Mouse (Mus musculus) hindbrain, embryonic 16.5 days (tissue): ENCODE data around the gene Mc3r. TPM values are rescaled to one million over a fixed set of nuclear protein-coding genes. Genes with fewer than 3 reads are reported as not detected.

Source experiments
- ATAC-seq: fragments of 200-750 bp; cut with Nextera tagmentation; 2 replicates; pipeline ENCODE4 v1.8.0; 2017; ENCODE audit warnings: moderate TSS enrichment, moderate library complexity
- H3K27ac ChIP-seq: fragments of 300-500 bp; sonication (generic); 2 replicates; pipeline ENCODE4 v1.5.1; 2014; ENCODE audit warnings: low read depth, mild to moderate bottlenecking, control low read depth, low read length, moderate library complexity
- H3K27me3 ChIP-seq: fragments of 300-500 bp; sonication (generic); replicated peaks from 2 replicates; pipeline ENCODE4 v1.6.1; 2014; ENCODE audit warnings: low read length; ENCODE audit not compliant: control insufficient read depth, insufficient read depth
- H3K36me3 ChIP-seq: fragments of 300-500 bp; sonication (generic); 2 replicates; pipeline ENCODE4 v1.6.1; 2014; ENCODE audit warnings: mild to moderate bottlenecking, low read length, moderate library complexity, mixed read lengths; ENCODE audit not compliant: control insufficient read depth, insufficient read depth
- H3K4me1 ChIP-seq: fragments of 300-500 bp; sonication (generic); 2 replicates; pipeline ENCODE4 v1.6.1; 2014; ENCODE audit warnings: low read depth, low read length; ENCODE audit not compliant: control insufficient read depth, insufficient read depth
- H3K4me2 ChIP-seq: fragments of 300-500 bp; sonication (generic); 2 replicates; pipeline ENCODE4 v1.6.1; 2014; ENCODE audit warnings: mild to moderate bottlenecking, low read length, control low read depth, moderate library complexity
- H3K4me3 ChIP-seq: fragments of 300-500 bp; sonication (generic); 2 replicates; pipeline ENCODE4 v1.5.1; 2014; ENCODE audit warnings: mild to moderate bottlenecking, low read length, control low read depth, moderate library complexity
- H3K9ac ChIP-seq: fragments of 300-500 bp; sonication (generic); 2 replicates; pipeline ENCODE4 v1.6.1; 2014; ENCODE audit warnings: low read depth, mild to moderate bottlenecking, control low read depth, low read length, moderate library complexity
- H3K9me3 ChIP-seq: fragments of 300-500 bp; sonication (generic); 2 replicates; pipeline ENCODE4 v1.6.1; 2014; ENCODE audit warnings: mild to moderate bottlenecking, low read length, moderate library complexity; ENCODE audit not compliant: control insufficient read depth
- WGBS: fragments of 180-500 bp; shearing (Covaris S2); extraction: QIAGEN DNeasy Blood & Tissue Kit; methylation state at CpG from one replicate; pipeline ENCODE4 v1.1.7; 2014; 5-methylcytosine and 5-hydroxymethylcytosine counted together
- polyA plus RNA-seq: library from polyadenylated mRNA; unstranded; fragments of >200 nt; fragmentation: Nextera tagmentation; extraction: Ambion mirVana; gene quantifications from 2 replicates; pipeline ENCODE4 v1.2.1, GENCODE M21; 2015

Gene Mc3r
- polyA plus RNA-seq = 0.11 and 0.19 TPM in 2 replicates

DNA sequence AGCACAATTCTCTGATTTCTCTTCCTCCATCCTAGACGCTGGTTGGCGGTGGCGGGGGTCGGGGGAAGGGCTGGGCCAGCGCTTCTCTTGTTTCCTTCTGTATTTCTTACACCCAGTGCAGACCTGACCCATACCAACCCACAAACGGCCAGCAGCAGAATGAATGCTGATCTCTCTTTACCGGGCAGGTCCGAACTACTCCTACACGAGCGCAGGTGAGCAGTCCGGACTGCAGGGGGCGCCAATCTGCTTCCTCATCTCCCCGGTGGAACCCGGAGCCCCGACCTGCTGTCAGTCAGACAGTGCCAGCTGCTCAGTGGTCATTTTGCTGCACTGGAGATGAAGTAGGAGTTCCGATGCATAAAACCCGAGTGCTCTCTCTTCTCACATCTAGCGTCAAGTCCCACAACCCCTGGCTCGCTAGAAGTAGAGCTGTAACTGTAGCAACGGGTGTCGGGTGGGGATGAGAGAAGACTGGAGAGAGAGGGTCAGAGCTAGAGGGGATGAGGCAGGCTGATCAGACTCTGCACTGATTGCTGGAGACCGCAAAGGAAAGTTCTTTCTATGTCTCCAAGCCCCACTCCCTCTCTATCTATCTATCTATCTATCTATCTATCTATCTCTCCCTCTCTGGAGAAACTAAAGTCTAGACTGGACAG is at the start of gene Mc3r:
Gene Mc3r, plus strand, starts transcription at position 387 of the 659 bp plus-strand sequence.
- H3K4me3 ChIP-seq = peak within 1 kb of the TSS; percentile 17
- 9% methylated on average over 22 of the region's 22 CpGs for WGBS
- peak within 1 kb of the TSS; percentile 30; the same call in 1 of the 2 replicates for H3K9ac ChIP-seq
- H3K27ac ChIP-seq = no peak within 1 kb of the TSS; the same call in 1 of the 2 replicates
- no peaks in the 10 kb centered on the region for H3K36me3 ChIP-seq
- H3K4me2 ChIP-seq = peak within 1 kb of the TSS; percentile 46
- ATAC-seq = peak; percentile 82
- peaks cover 5% of the 10 kb centered on the region; the same call in 1 of the 2 replicates for H3K4me1 ChIP-seq
- no peaks in the 10 kb centered on the region for H3K9me3 ChIP-seq
- 0 out of 2 replicates have a peak, but pooled peaks cover 3% of the 10 kb centered on the region for H3K27me3 ChIP-seq

GRCm38 (mm10) chr2:172201998-172202780 is 46.1 kb upstream of the Mc3r start:
- Histone ChIP-seq H3K36me3 (no peaks in the 10 kb centered on the region), H3K4me3 (no peak overlapping the region), H3K9ac (no peak overlapping the region), H3K4me2 (no peak overlapping the region), H3K27ac (no peak overlapping the region), H3K9me3 (no peaks in the 10 kb centered on the region), H3K27me3 (no peaks in the 10 kb centered on the region; the same call in 1 of the 2 replicates), H3K4me1 (no peaks in the 10 kb centered on the region)
- WGBS = 86% methylated on average over 13 of the region's 13 CpGs
- ATAC-seq = no peak

GRCm38 (mm10) chr2:172207003-172207402 is 41.3 kb upstream of the Mc3r start:
- Histone ChIP-seq H3K4me3 (no peak overlapping the region), H3K36me3 (no peaks in the 10 kb centered on the region), H3K27ac (no peak overlapping the region), H3K4me1 (no peaks in the 10 kb centered on the region), H3K9me3 (no peaks in the 10 kb centered on the region), H3K27me3 (no peaks in the 10 kb centered on the region; the same call in 1 of the 2 replicates), H3K9ac (no peak overlapping the region), H3K4me2 (no peak overlapping the region)
- ATAC-seq = peak; percentile 70
- 6% methylated on average over 11 of the region's 11 CpGs for WGBS

- no peak overlapping the region for H3K4me3 ChIP-seq
- no peak overlapping the region for H3K27ac ChIP-seq
- H3K9ac ChIP-seq = no peak overlapping the region
- H3K27me3 ChIP-seq = no peaks in the 10 kb centered on the region; the same call in 1 of the 2 replicates
- H3K4me2 ChIP-seq = no peak overlapping the region
- ATAC-seq = no peak
- no peaks in the 10 kb centered on the region for H3K36me3 ChIP-seq
- no peaks in the 10 kb centered on the region; the same call in 1 of the 2 replicates for H3K4me1 ChIP-seq
- H3K9me3 ChIP-seq = no peaks in the 10 kb centered on the region
- WGBS = 83% methylated on average over 8 of the region's 8 CpGs
Observed at GRCm38 (mm10) chr2:172213480-172213879, 34.8 kb upstream of the Mc3r start.

DNA sequence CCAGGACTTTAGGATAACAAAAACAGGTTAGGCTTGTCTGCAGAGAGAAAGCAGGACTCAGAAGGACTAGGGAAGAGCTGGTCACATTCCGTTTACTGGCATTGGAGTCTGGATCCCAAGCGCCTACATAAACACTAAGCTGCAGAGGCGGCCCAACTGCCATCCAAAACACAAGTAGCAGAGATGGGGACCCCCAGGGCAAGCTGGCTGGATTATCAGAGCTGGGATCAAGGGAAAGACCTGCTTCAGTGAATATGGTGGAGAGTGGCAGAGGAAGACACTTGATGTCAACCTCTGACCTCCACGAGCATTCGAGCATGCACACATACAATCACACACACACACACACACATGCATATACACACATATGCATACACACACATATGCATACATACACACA is 34.0 kb upstream of the Mc3r start:
- Histone ChIP-seq H3K9ac (no peak overlapping the region), H3K27me3 (no peaks in the 10 kb centered on the region; the same call in 1 of the 2 replicates), H3K9me3 (no peaks in the 10 kb centered on the region), H3K36me3 (no peaks in the 10 kb centered on the region), H3K4me1 (no peaks in the 10 kb centered on the region; the same call in 1 of the 2 replicates), H3K27ac (no peak overlapping the region), H3K4me2 (no peak overlapping the region), H3K4me3 (no peak overlapping the region)
- WGBS = 92% methylated on average over 5 of the region's 5 CpGs
- ATAC-seq = no peak

GRCm38 (mm10) chr2:172215508-172216162 is 32.7 kb upstream of the Mc3r start:
- Histone ChIP-seq H3K27me3 (no peaks in the 10 kb centered on the region; the same call in 1 of the 2 replicates), H3K27ac (no peak overlapping the region), H3K9ac (no peak overlapping the region), H3K9me3 (no peaks in the 10 kb centered on the region), H3K4me1 (no peaks in the 10 kb centered on the region; the same call in 1 of the 2 replicates), H3K4me2 (no peak overlapping the region), H3K36me3 (no peaks in the 10 kb centered on the region), H3K4me3 (no peak overlapping the region)
- no peak for ATAC-seq
- 40% methylated on average over 11 of the region's 11 CpGs for WGBS

DNA sequence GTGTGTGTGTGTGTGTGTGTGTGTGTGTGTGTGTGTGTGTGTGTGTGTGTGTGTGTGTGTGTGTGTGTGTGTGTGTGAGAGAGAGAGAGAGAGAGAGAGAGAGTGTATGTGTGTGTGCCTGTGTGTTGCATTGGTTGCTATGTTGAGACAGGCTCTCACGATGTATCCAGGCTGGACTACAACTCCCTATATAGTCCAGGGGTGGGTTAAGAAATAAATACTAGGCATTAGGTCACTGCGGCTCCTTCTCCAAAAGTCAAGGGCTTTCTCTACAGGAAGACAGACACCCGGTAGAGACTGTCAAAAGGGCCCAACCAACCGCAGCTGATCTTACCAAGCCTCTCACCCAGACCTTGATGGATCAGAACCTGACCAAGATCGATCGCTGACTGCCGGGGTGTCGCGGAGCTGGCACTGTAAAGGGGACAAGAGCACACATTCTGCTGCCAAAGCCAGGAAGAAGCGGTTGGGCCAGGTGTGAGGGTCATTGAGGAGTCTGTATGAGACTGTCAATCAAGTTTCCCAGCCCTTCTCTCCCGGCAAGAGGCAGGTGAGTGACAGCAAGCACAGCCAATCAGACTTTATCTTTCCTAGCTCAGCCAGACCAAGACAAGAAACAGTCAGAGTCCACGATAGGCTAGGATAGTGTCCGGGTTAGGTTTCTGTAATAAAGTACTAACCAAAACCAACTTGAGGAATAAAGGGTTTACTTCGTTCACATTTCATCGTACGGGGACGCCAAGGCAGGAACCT is 32.0 kb upstream of the Mc3r start:
- Histone ChIP-seq H3K4me2 (no peak overlapping the region), H3K27ac (no peak overlapping the region), H3K9ac (no peak overlapping the region), H3K9me3 (no peaks in the 10 kb centered on the region), H3K4me1 (no peaks in the 10 kb centered on the region; the same call in 1 of the 2 replicates), H3K4me3 (no peak overlapping the region), H3K27me3 (no peaks in the 10 kb centered on the region; the same call in 1 of the 2 replicates), H3K36me3 (no peaks in the 10 kb centered on the region)
- 70% methylated on average over 17 of the region's 17 CpGs for whole genome bisulfite sequencing
- peak; percentile 54 for ATAC-seq

GRCm38 (mm10) chr2:172217886-172218285 is 30.4 kb upstream of the Mc3r start:
- peaks cover 2% of the 10 kb centered on the region; the same call in 1 of the 2 replicates for H3K27me3 ChIP-seq
- no peak overlapping the region for H3K4me2 ChIP-seq
- no peak overlapping the region for H3K4me3 ChIP-seq
- no peak overlapping the region for H3K9ac ChIP-seq
- H3K36me3 ChIP-seq = no peaks in the 10 kb centered on the region
- H3K27ac ChIP-seq = no peak overlapping the region
- H3K9me3 ChIP-seq = no peaks in the 10 kb centered on the region
- WGBS = 71% methylated on average over 8 of the region's 8 CpGs
- ATAC-seq = no peak
- H3K4me1 ChIP-seq = no peaks in the 10 kb centered on the region; the same call in 1 of the 2 replicates
